Mouse (Mus musculus) ES-E14 (cell line): ENCODE data around the gene Ndufb8.

ENCODE experiments used
- CHD2 ChIP-seq: IDR thresholded peaks from 2 replicates; pipeline ENCODE4 v1.6.1; 2014; ENCODE audit warnings: mild to moderate bottlenecking, low read depth, low read length, inconsistent platforms
- ZNF384 ChIP-seq: IDR thresholded peaks from 2 replicates; pipeline ENCODE4 v1.6.1; 2012; ENCODE audit warnings: low read depth, low read length, inconsistent platforms

DNA sequence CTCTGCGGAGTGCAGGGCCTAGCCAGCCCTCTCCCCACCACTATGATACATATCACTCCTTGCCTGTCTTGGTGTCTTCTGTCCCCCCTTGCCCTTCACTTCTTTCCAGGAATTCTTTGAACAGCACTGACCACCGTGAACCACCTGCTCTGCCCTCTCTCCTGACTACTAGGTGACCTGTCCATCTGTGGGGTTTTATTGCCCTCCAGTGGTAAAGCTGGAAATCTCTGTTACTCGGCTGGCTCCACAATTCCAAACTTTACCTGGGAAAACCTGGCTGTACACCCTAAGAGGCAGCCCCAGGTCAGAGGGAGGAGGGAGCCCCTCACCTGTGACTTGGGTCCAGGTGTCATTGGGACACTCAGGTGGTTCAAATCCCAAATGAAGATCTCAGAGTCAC, 19.9 kb downstream of the Ndufb8 start:
- TF ChIP-seq CHD2 (no peak), ZNF384 (no peak)
